Mouse (Mus musculus): ENCODE measurements at regions not wholly inside any gene's neighbourhood (a gene's known extent, or its start where the extent isn't known, plus 50 kb on each side); places are given as distances from the start of the nearest gene placed in this dataset.
"Not testable (repeated sequence)": the region's sequence is repeated elsewhere in the genome, so short reads cannot be mapped to it uniquely, and the experiment has no call there.

GRCm38 (mm10) chr7:64027100-64027499, 88.4 kb upstream of the Klf13 start:
- no peak for DNase-seq

- no peak for DNase-seq
These were observed 86.4 kb upstream of the Klf13 start for GRCm38 (mm10) chr7:64025155-64025554.

- DNase-seq: no peak
These were observed 85.5 kb upstream of the Klf13 start for GRCm38 (mm10) chr7:64024253-64024652.

- DNase-seq: no peak
These were observed 84.2 kb upstream of the Klf13 start for GRCm38 (mm10) chr7:64022711-64023468.

- no peak for DNase-seq
These were observed 82.8 kb upstream of the Klf13 start for GRCm38 (mm10) chr7:64021241-64022108.

GRCm38 (mm10) chr7:64018107-64018506, 79.4 kb upstream of the Klf13 start:
- DNase-seq: no peak

- DNase-seq: peak; percentile 55
These were observed 78.2 kb upstream of the Klf13 start for GRCm38 (mm10) chr7:64016874-64017273.

GRCm38 (mm10) chr7:64015136-64015535, 76.4 kb upstream of the Klf13 start:
- DNase-seq: not testable (repeated sequence)

- DNase-seq: peak; percentile 15
These were observed 75.5 kb upstream of the Klf13 start for GRCm38 (mm10) chr7:64014227-64014626.

- DNase-seq: peak; percentile 11
These were observed 74.4 kb upstream of the Klf13 start for GRCm38 (mm10) chr7:64013023-64013547.

- DNase-seq: peak; percentile 28
These were observed 73.5 kb upstream of the Klf13 start for GRCm38 (mm10) chr7:64012268-64012601.

GRCm38 (mm10) chr7:64011563-64012267, 73.0 kb upstream of the Klf13 start:
- DNase-seq: peak; percentile 66

GRCm38 (mm10) chr7:64010640-64011039, 71.9 kb upstream of the Klf13 start:
- no peak for DNase-seq

GRCm38 (mm10) chr7:64007766-64008165, 69.1 kb upstream of the Klf13 start:
- DNase-seq: no peak

GRCm38 (mm10) chr7:64006935-64007334, 68.2 kb upstream of the Klf13 start:
- no peak for DNase-seq

GRCm38 (mm10) chr7:64005765-64006164, 67.0 kb upstream of the Klf13 start:
- DNase-seq: no peak

- peak; percentile 56 for DNase-seq
These were observed 65.2 kb upstream of the Klf13 start for GRCm38 (mm10) chr7:64003904-64004303.

- DNase-seq: peak; percentile 59
These were observed 62.9 kb upstream of the Klf13 start for GRCm38 (mm10) chr7:64001611-64002111.

- DNase-seq: peak; percentile 81
These were observed 60.6 kb upstream of the Klf13 start for GRCm38 (mm10) chr7:63998995-63999960.

- no peak for DNase-seq
These were observed 59.3 kb upstream of the Klf13 start for GRCm38 (mm10) chr7:63997997-63998396.

GRCm38 (mm10) chr7:63996581-63997098, 57.9 kb upstream of the Klf13 start:
- no peak for DNase-seq
